Mouse (Mus musculus) left cerebral cortex, postnatal 14 days (tissue): ENCODE results near the gene Ddx51. TPM values are rescaled to one million over a fixed set of nuclear protein-coding genes. Genes with fewer than 3 reads are reported as not detected.

Experiments
- DNase-seq, 2 experiments: peaks; one replicate each; pipeline ENCODE4 v3.0.0; 2021 to 2022; ENCODE audit warnings: low spot score in 2 of 2, mixed read lengths in 1 of 2
- intact Hi-C: fragments of 180-260 bp; cut with DNase I; formaldehyde crosslinking; loops from one replicate; pipeline ENCODE4 v1.15.1; 2025
- long read RNA-seq, 2 experiments: library from polyadenylated mRNA; stranded (forward); transcript quantifications; one replicate each; pipeline ENCODE4 v2.0.0; 2021
- total RNA-seq, 2 experiments: library from RNA; stranded (reverse); gene quantifications; 2 replicates each; pipeline ENCODE4 v1.2.3; 2021

Ddx51 gene
- total RNA-seq = 10 to 100 TPM; 23.1 to 26.2 TPM
- long read RNA-seq, experiment 1, full-length matches to known transcripts = 11 of 16 reads
- long read RNA-seq, experiment 1, partial matches to known transcripts = 2 of 16 reads
- long read RNA-seq, experiment 1, other reads (novel, unspliced or antisense) = 3 of 16 reads
- long read RNA-seq, experiment 2, full-length matches to known transcripts = 13 of 26 reads
- long read RNA-seq, experiment 2, partial matches to known transcripts = 3 of 26 reads
- long read RNA-seq, experiment 2, other reads (novel, unspliced or antisense) = 10 of 26 reads

GRCm38 (mm10) chr5:110652719-110653648 is at the start of gene Ddx51, which contains the start of gene Noc4l:
TSS of gene Ddx51 (plus strand) at chr5:110653451.
TSS of gene Noc4l (minus strand) at chr5:110653417.
- intact Hi-C loops = no loop called here
- peak; percentile 96 to 98 for DNase-seq

- intact Hi-C loops = no loop called here
- no peak for DNase-seq
These were observed 48.9 kb upstream of the Ddx51 start for GRCm38 (mm10) chr5:110604311-110604710.

GRCm38 (mm10) chr5:110605531-110606221 is 47.6 kb upstream of the Ddx51 start:
- peak in 1 of 2 experiments; percentile 38 for DNase-seq
- intact Hi-C loops = no loop called here

- intact Hi-C loops = no loop called here
- no peak for DNase-seq
These were observed 45.5 kb upstream of the Ddx51 start for GRCm38 (mm10) chr5:110607767-110608166.

GRCm38 (mm10) chr5:110608336-110608735 is 44.9 kb upstream of the Ddx51 start:
- DNase-seq = no peak
- intact Hi-C loops = no loop called here

- no peak for DNase-seq
- intact Hi-C loops = no loop called here
These were observed 44.3 kb upstream of the Ddx51 start for GRCm38 (mm10) chr5:110608941-110609340.

GRCm38 (mm10) chr5:110609425-110609824 is 43.8 kb upstream of the Ddx51 start:
- intact Hi-C loops = no loop called here
- no peak for DNase-seq

- no peak for DNase-seq
- intact Hi-C loops = no loop called here
These were observed 43.4 kb upstream of the Ddx51 start for GRCm38 (mm10) chr5:110609868-110610267.

GRCm38 (mm10) chr5:110610484-110610883 is 42.8 kb upstream of the Ddx51 start:
- no peak for DNase-seq
- intact Hi-C loops = no loop called here

GRCm38 (mm10) chr5:110611435-110612158 is 41.7 kb upstream of the Ddx51 start:
- intact Hi-C loops = no loop called here
- peak; percentile 39 to 64 for DNase-seq

- intact Hi-C loops = no loop called here
- DNase-seq = no peak
These were observed 34.0 kb upstream of the Ddx51 start for GRCm38 (mm10) chr5:110619226-110619625.

- no peak for DNase-seq
- intact Hi-C loops = no loop called here
These were observed 28.9 kb upstream of the Ddx51 start for GRCm38 (mm10) chr5:110624319-110624718.

- no peak for DNase-seq
- intact Hi-C loops = no loop called here
These were observed 25.9 kb upstream of the Ddx51 start for GRCm38 (mm10) chr5:110627351-110627750.

GRCm38 (mm10) chr5:110628156-110628555 is 25.1 kb upstream of the Ddx51 start:
- DNase-seq = no peak
- intact Hi-C loops = no loop called here

GRCm38 (mm10) chr5:110629525-110630120 is 23.6 kb upstream of the Ddx51 start:
- intact Hi-C loops = no loop called here
- DNase-seq = no peak

- DNase-seq = peak; percentile 37 to 40
These were observed 17.1 kb upstream of the Ddx51 start for GRCm38 (mm10) chr5:110635951-110636707.

GRCm38 (mm10) chr5:110638306-110639074 is 14.8 kb upstream of the Ddx51 start:
- intact Hi-C loops = loop anchor here (1.0 to 5.0 kb wide), 2 partner anchors 144 to 281 kb away; no protein-coding TSS in a partner anchor
- peak in 1 of 2 experiments; percentile 34 for DNase-seq

More at GRCm38 (mm10) chr5:110635951-110636707, 17.1 kb upstream of the Ddx51 start:
- intact Hi-C loops = loop anchor here (1.0 to 5.0 kb wide), 2 partner anchors 143 to 279 kb away; no protein-coding TSS in a partner anchor
